Mouse (Mus musculus) embryonic facial prominence, embryonic 14.5 days (tissue): ENCODE results near the gene Clstn1. TPM values are rescaled to one million over a fixed set of nuclear protein-coding genes. Genes with fewer than 3 reads are reported as not detected.

ENCODE experiments used
- ATAC-seq: fragments of 200-750 bp; cut with Nextera tagmentation; 2 replicates; pipeline ENCODE4 v1.8.0; 2017; ENCODE audit warnings: low read depth, moderate number of reproducible peaks, moderate TSS enrichment
- DNase-seq: peaks from one replicate; pipeline ENCODE4 v3.0.0-alpha.2; 2015; ENCODE audit warnings: low spot score
- H3K27ac ChIP-seq: fragments of 300-500 bp; sonication (generic); replicated peaks from 2 replicates; pipeline ENCODE4 v1.5.1; 2014; ENCODE audit warnings: low read depth, mild to moderate bottlenecking, low read length, moderate library complexity
- H3K27me3 ChIP-seq: fragments of 300-500 bp; sonication (generic); replicated peaks from 2 replicates; pipeline ENCODE4 v1.6.1; 2014; ENCODE audit warnings: low read length; ENCODE audit not compliant: control insufficient read depth, insufficient read depth
- H3K36me3 ChIP-seq: fragments of 300-500 bp; sonication (generic); 2 replicates; pipeline ENCODE4 v1.6.1; 2014; ENCODE audit warnings: low read length, mixed read lengths; ENCODE audit not compliant: control insufficient read depth, insufficient read depth
- H3K4me1 ChIP-seq: fragments of 300-500 bp; sonication (generic); 2 replicates; pipeline ENCODE4 v1.6.1; 2014; ENCODE audit warnings: antibody characterized with exemption, low read length; ENCODE audit not compliant: control insufficient read depth, insufficient read depth
- H3K4me2 ChIP-seq: fragments of 300-500 bp; sonication (generic); 2 replicates; pipeline ENCODE4 v1.6.1; 2014; ENCODE audit warnings: low read depth, mild to moderate bottlenecking, low read length, moderate library complexity, mixed read lengths
- H3K4me3 ChIP-seq: fragments of 300-500 bp; sonication (generic); 2 replicates; pipeline ENCODE4 v1.5.1; 2014; ENCODE audit warnings: low read depth, mild to moderate bottlenecking, low read length
- H3K9ac ChIP-seq: fragments of 300-500 bp; sonication (generic); 2 replicates; pipeline ENCODE4 v1.6.1; 2014; ENCODE audit warnings: low read depth, mild to moderate bottlenecking, low read length, moderate library complexity, mixed read lengths
- H3K9me3 ChIP-seq: fragments of 300-500 bp; sonication (generic); 2 replicates; pipeline ENCODE4 v1.6.1; 2016; ENCODE audit warnings: low read length; ENCODE audit not compliant: control insufficient read depth
- WGBS: fragments of 180-500 bp; shearing (Covaris S2); extraction: QIAGEN DNeasy Blood & Tissue Kit; methylation state at CpG from one replicate; pipeline ENCODE4 v1.1.7; 2014; 5-methylcytosine and 5-hydroxymethylcytosine counted together
- polyA plus RNA-seq: library from polyadenylated mRNA; unstranded; fragments of >200 nt; fragmentation: Nextera tagmentation; extraction: Ambion mirVana; gene quantifications from 2 replicates; pipeline ENCODE4 v1.2.1, GENCODE M21; 2014

Clstn1 gene
- polyA plus RNA-seq, 1 experiment from 2014 or later, result 51.4 TPM

DNA sequence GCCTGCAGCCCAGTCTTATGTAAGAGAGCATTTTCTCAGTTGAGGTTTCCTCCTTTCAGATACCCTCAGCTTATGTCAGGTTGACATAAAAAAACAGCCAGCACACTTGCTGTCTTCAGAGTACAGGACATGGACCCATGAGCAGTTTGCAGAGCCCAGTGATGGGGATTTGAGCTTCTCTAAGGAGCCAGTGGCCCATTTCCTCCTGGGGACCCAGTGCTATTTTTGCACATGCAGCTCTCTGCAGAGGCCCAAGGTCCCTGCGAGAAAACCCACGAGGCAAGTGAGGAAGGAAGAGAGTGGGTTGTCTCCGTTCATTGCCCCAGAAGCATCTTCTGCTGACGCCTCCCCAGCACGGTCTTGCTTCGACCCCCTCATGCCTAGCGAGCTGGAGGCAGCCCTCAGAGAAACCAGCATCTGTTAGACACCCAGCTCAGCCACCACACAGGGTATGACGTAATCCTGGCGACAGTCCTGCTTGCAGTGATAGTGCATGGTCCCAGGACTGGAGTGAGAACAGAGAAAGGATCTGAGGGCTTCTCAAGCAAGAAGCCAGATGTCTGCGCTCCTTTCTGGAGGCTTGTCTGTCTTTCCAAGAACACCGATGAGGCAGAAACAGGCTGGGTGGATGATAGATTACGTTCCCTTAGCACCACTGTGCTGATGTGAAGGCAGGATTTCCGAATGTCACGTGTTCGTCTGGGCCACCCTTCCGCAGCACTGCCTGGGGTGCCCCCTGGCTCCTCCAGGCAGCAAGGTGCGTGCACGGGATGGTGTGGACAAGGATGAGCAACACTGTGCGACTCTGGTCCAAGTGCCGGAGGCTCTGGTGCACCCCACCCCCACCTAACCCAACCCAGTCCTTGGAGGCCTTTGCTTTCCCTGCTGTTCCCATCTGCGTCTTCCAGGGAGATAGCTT, 24.0 kb upstream of the Clstn1 start:
- Histone ChIP-seq H3K4me1 (peaks cover 21% of the 10 kb centered on the region), H3K27me3 (no peaks in the 10 kb centered on the region), H3K36me3 (peaks cover 26% of the 10 kb centered on the region), H3K4me2 (peak overlapping the region; percentile 35), H3K4me3 (no peak overlapping the region), H3K9me3 (no peaks in the 10 kb centered on the region), H3K9ac (peak overlapping the region; percentile 34; the same call in 1 of the 2 replicates), H3K27ac (peak overlapping the region; percentile 73)
- WGBS, result 49% methylated on average over 21 of the region's 21 CpGs
- ATAC-seq (peak; percentile 38), DNase-seq (peak; percentile 63)

DNA sequence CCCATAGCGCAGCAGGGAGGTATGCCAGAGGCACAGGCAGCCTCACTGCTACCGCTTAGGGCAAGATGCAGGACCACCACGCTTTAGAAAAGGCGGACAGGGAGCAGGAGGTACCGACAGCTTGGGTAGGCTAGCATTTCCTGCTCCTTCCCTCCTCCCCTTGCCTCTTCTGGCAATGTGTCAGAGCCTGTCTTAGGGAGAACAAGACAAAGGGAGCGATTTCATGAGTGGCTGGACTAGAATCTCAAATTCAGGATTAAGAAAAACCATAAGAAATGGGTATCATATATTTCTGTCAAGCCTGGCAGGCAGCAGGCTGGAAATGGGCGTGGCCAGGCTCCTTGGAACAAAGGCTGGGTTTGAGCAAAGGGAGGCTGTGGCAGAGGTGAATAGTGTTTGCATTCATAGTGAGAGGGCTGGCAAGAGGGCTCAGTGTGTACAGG, 23.3 kb upstream of the Clstn1 start:
- Histone ChIP-seq H3K9me3 (no peaks in the 10 kb centered on the region), H3K4me3 (no peak overlapping the region), H3K36me3 (peaks cover 20% of the 10 kb centered on the region), H3K4me1 (peaks cover 18% of the 10 kb centered on the region), H3K9ac (peak overlapping the region; percentile 34; the same call in 1 of the 2 replicates), H3K27ac (peak overlapping the region; percentile 73), H3K4me2 (peak overlapping the region; percentile 35), H3K27me3 (no peaks in the 10 kb centered on the region)
- DNase-seq, result peak; percentile 86
- WGBS, result 24% methylated on average over 7 of the region's 7 CpGs
- peak; percentile 56 for ATAC-seq

- WGBS, result 84% methylated on average over 10 of the region's 10 CpGs
- Histone ChIP-seq H3K9ac (no peak overlapping the region), H3K27me3 (no peaks in the 10 kb centered on the region), H3K27ac (no peak overlapping the region), H3K4me2 (no peak overlapping the region), H3K4me1 (peaks cover 18% of the 10 kb centered on the region), H3K36me3 (peaks cover 20% of the 10 kb centered on the region), H3K9me3 (no peaks in the 10 kb centered on the region), H3K4me3 (no peak overlapping the region)
- no peak for DNase-seq
- no peak for ATAC-seq
Measured at GRCm38 (mm10) chr4:149563941-149564361, 22.3 kb upstream of the Clstn1 start.

GRCm38 (mm10) chr4:149564452-149565407, 21.5 kb upstream of the Clstn1 start:
- no peaks in the 10 kb centered on the region for H3K27me3 ChIP-seq
- ATAC-seq (peak; percentile 46; the same call in 1 of the 2 replicates), DNase-seq (peak; percentile 91)
- H3K36me3 ChIP-seq, result peaks cover 15% of the 10 kb centered on the region
- WGBS, result 58% methylated on average over 20 of the region's 20 CpGs
- H3K9ac ChIP-seq, result no peak overlapping the region
- peaks cover 18% of the 10 kb centered on the region for H3K4me1 ChIP-seq
- no peak overlapping the region for H3K4me3 ChIP-seq
- H3K4me2 ChIP-seq, result no peak overlapping the region
- no peaks in the 10 kb centered on the region for H3K9me3 ChIP-seq
- no peak overlapping the region for H3K27ac ChIP-seq

- Histone ChIP-seq H3K4me1 (peaks cover 22% of the 10 kb centered on the region), H3K4me2 (no peak overlapping the region), H3K27ac (no peak overlapping the region; the same call in 1 of the 2 replicates), H3K9me3 (no peaks in the 10 kb centered on the region), H3K4me3 (no peak overlapping the region), H3K36me3 (peaks cover 8% of the 10 kb centered on the region; the same call in 1 of the 2 replicates), H3K27me3 (no peaks in the 10 kb centered on the region), H3K9ac (no peak overlapping the region)
- peak; percentile 13; the same call in 1 of the 2 replicates for ATAC-seq
- peak; percentile 69 for DNase-seq
- 24% methylated on average over 8 of the region's 8 CpGs for WGBS
Measured at GRCm38 (mm10) chr4:149567432-149568026, 18.7 kb upstream of the Clstn1 start.

DNA sequence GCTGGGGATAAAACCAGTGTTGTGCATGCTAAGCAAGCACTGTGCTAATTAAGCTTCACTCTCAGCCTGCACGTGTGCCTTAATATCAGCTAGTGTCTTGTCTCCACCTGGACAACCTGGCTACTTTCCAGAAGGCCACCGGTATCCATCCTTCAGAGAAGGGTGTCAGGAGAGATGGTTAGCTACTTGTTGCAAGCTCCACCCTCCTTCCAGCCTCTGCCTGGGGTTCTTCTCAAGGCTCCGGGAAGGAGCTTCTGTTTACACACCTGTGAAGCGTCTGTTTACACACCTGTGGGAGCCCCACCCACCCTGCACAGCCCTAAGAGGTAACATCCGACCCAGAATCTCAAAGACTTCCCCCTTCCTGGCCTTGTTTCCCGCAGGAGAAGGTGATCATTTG, 17.6 kb upstream of the Clstn1 start:
- DNase-seq (peak; percentile 51), ATAC-seq (no peak)
- Histone ChIP-seq H3K4me2 (no peak overlapping the region), H3K36me3 (peaks cover 8% of the 10 kb centered on the region; the same call in 1 of the 2 replicates), H3K9me3 (no peaks in the 10 kb centered on the region), H3K27me3 (no peaks in the 10 kb centered on the region), H3K4me3 (no peak overlapping the region), H3K4me1 (peaks cover 16% of the 10 kb centered on the region), H3K9ac (no peak overlapping the region), H3K27ac (no peak overlapping the region)
- WGBS, result 13% methylated on average over 6 of the region's 6 CpGs

GRCm38 (mm10) chr4:149569781-149570497, 16.3 kb upstream of the Clstn1 start:
- peaks cover 8% of the 10 kb centered on the region; the same call in 1 of the 2 replicates for H3K36me3 ChIP-seq
- H3K9ac ChIP-seq, result no peak overlapping the region
- no peak overlapping the region for H3K27ac ChIP-seq
- H3K4me3 ChIP-seq, result no peak overlapping the region
- DNase-seq (no peak), ATAC-seq (no peak)
- 72% methylated on average over 6 of the region's 6 CpGs for WGBS
- no peak overlapping the region for H3K4me2 ChIP-seq
- H3K27me3 ChIP-seq, result no peaks in the 10 kb centered on the region
- no peaks in the 10 kb centered on the region for H3K9me3 ChIP-seq
- peaks cover 13% of the 10 kb centered on the region for H3K4me1 ChIP-seq
